Mouse (Mus musculus) kidney, postnatal 4 days (tissue): Measurements from ENCODE around the gene Gprin1.

ENCODE experiments used
- DNase-seq, 2 experiments: peaks; one replicate each; pipeline ENCODE4 v3.0.0; 2021; ENCODE audit warnings: mixed read lengths in 2 of 2

The Gprin1 gene

GRCm38 (mm10) chr13:54759496-54759895 lies 9.8 kb upstream of the Gprin1 start:
- no peak for DNase-seq

GRCm38 (mm10) chr13:54758756-54759470 lies 9.2 kb upstream of the Gprin1 start:
- no peak for DNase-seq

- DNase-seq: peak; percentile 93 to 96
These were observed 8.5 kb upstream of the Gprin1 start for GRCm38 (mm10) chr13:54758045-54758755.

GRCm38 (mm10) chr13:54757093-54757830 lies 7.6 kb upstream of the Gprin1 start:
- DNase-seq: no peak

- no peak for DNase-seq
These were observed 6.6 kb upstream of the Gprin1 start for GRCm38 (mm10) chr13:54756156-54756712.

GRCm38 (mm10) chr13:54755201-54755830 lies 5.6 kb upstream of the Gprin1 start:
- DNase-seq: no peak

GRCm38 (mm10) chr13:54754169-54755080 lies 4.8 kb upstream of the Gprin1 start:
- no peak for DNase-seq

- DNase-seq: no peak
These were observed 4.1 kb upstream of the Gprin1 start for GRCm38 (mm10) chr13:54753733-54754132.

GRCm38 (mm10) chr13:54752656-54753055 lies 3.0 kb upstream of the Gprin1 start:
- no peak for DNase-seq

GRCm38 (mm10) chr13:54750699-54751098 lies 1.0 kb upstream of the Gprin1 start:
- peak; percentile 73 to 77 for DNase-seq

GRCm38 (mm10) chr13:54749061-54749863 lies 412 bp downstream of the Gprin1 start:
- DNase-seq: peak; percentile 69 to 78

- DNase-seq: no peak
These were observed 983 bp downstream of the Gprin1 start for GRCm38 (mm10) chr13:54748721-54749060.

- no peak for DNase-seq
These were observed 1.5 kb downstream of the Gprin1 start for GRCm38 (mm10) chr13:54748190-54748589.

- no peak for DNase-seq
These were observed 2.8 kb downstream of the Gprin1 start for GRCm38 (mm10) chr13:54746896-54747295.

GRCm38 (mm10) chr13:54746110-54746509 lies 3.6 kb downstream of the Gprin1 start:
- no peak for DNase-seq

GRCm38 (mm10) chr13:54738213-54738601 lies 11.5 kb downstream of the Gprin1 start:
- DNase-seq: no peak

- peak; percentile 34 to 64 for DNase-seq
These were observed 12.0 kb downstream of the Gprin1 start for GRCm38 (mm10) chr13:54737488-54738212.

- no peak for DNase-seq
These were observed 12.7 kb downstream of the Gprin1 start for GRCm38 (mm10) chr13:54736931-54737330.

GRCm38 (mm10) chr13:54726131-54726530 lies 23.5 kb downstream of the Gprin1 start:
- no peak for DNase-seq

- no peak for DNase-seq
These were observed 26.5 kb downstream of the Gprin1 start for GRCm38 (mm10) chr13:54723143-54723542.
